Mouse (Mus musculus): Measurements from ENCODE around the gene Primpol. TPM values are rescaled to one million over a fixed set of nuclear protein-coding genes. Genes with fewer than 3 reads are reported as not detected.
A peak's percentile ranks its signal among the peaks of the same experiment; 100 is the strongest.

Primpol gene
- polyA plus RNA-seq, 1 experiment from 2014 or later, result 9.5 TPM

- peaks cover 16% of the 10 kb centered on the region for H3K36me3 ChIP-seq (ENCODE audit: control insufficient read depth, insufficient read depth)
- H3K4me2 ChIP-seq (ENCODE audit: low read depth, low read length), result no peak overlapping the region
- WGBS, result 89% methylated on average over 1 of the region's 1 CpGs
- H3K27me3 ChIP-seq (ENCODE audit: control insufficient read depth, insufficient read depth, low read length), result no peaks in the 10 kb centered on the region
- H3K27ac ChIP-seq (ENCODE audit: low read length), result no peak overlapping the region
- H3K4me1 ChIP-seq (ENCODE audit: control insufficient read depth, insufficient read depth, low read length), result peaks cover 8% of the 10 kb centered on the region
- H3K9me3 ChIP-seq (replicated peaks; ENCODE audit: control insufficient read depth, low read length), result no peaks in the 10 kb centered on the region
- ATAC-seq (replicated peaks; ENCODE audit: extremely low read depth, insufficient read depth, low FRiP score), result no peak
- H3K9ac ChIP-seq (ENCODE audit: low read length), result no peak overlapping the region
- H3K4me3 ChIP-seq (ENCODE audit: low read length), result no peak overlapping the region
These were observed 11.6 kb upstream of the Primpol start for GRCm38 (mm10) chr8:46628645-46629044.

- H3K4me3 ChIP-seq (ENCODE audit: low read length), result no peak overlapping the region
- H3K4me1 ChIP-seq (ENCODE audit: control insufficient read depth, insufficient read depth, low read length), result peaks cover 8% of the 10 kb centered on the region
- H3K27ac ChIP-seq (ENCODE audit: low read length), result no peak overlapping the region
- H3K9me3 ChIP-seq (replicated peaks; ENCODE audit: control insufficient read depth, low read length), result no peaks in the 10 kb centered on the region
- H3K9ac ChIP-seq (ENCODE audit: low read length), result no peak overlapping the region
- 72% methylated on average over 7 of the region's 7 CpGs for WGBS
- H3K27me3 ChIP-seq (ENCODE audit: control insufficient read depth, insufficient read depth, low read length), result no peaks in the 10 kb centered on the region
- ATAC-seq (replicated peaks; ENCODE audit: extremely low read depth, insufficient read depth, low FRiP score), result no peak
- H3K36me3 ChIP-seq (ENCODE audit: control insufficient read depth, insufficient read depth), result peaks cover 10% of the 10 kb centered on the region
- H3K4me2 ChIP-seq (ENCODE audit: low read depth, low read length), result no peak overlapping the region
These were observed 10.9 kb upstream of the Primpol start for GRCm38 (mm10) chr8:46627881-46628280.

GRCm38 (mm10) chr8:46626642-46627041 lies 9.6 kb upstream of the Primpol start:
- no peaks in the 10 kb centered on the region for H3K27me3 ChIP-seq (ENCODE audit: control insufficient read depth, insufficient read depth, low read length)
- no peak overlapping the region for H3K4me2 ChIP-seq (ENCODE audit: low read depth, low read length)
- no peak for ATAC-seq (replicated peaks; ENCODE audit: extremely low read depth, insufficient read depth, low FRiP score)
- peaks cover 8% of the 10 kb centered on the region for H3K4me1 ChIP-seq (ENCODE audit: control insufficient read depth, insufficient read depth, low read length)
- no peak overlapping the region for H3K9ac ChIP-seq (ENCODE audit: low read length)
- H3K36me3 ChIP-seq (ENCODE audit: control insufficient read depth, insufficient read depth), result peaks cover 5% of the 10 kb centered on the region; the same call in 1 of the 2 replicates
- H3K4me3 ChIP-seq (ENCODE audit: low read length), result no peak overlapping the region
- H3K27ac ChIP-seq (ENCODE audit: low read length), result no peak overlapping the region
- 93% methylated on average over 5 of the region's 5 CpGs for WGBS
- no peaks in the 10 kb centered on the region for H3K9me3 ChIP-seq (replicated peaks; ENCODE audit: control insufficient read depth, low read length)

- H3K36me3 ChIP-seq (ENCODE audit: control insufficient read depth, insufficient read depth), result peaks cover 1% of the 10 kb centered on the region; the same call in 1 of the 2 replicates
- no peak for ATAC-seq (replicated peaks; ENCODE audit: extremely low read depth, insufficient read depth, low FRiP score)
- no peak overlapping the region for H3K4me2 ChIP-seq (ENCODE audit: low read depth, low read length)
- H3K9me3 ChIP-seq (replicated peaks; ENCODE audit: control insufficient read depth, low read length), result no peaks in the 10 kb centered on the region
- no peaks in the 10 kb centered on the region for H3K27me3 ChIP-seq (ENCODE audit: control insufficient read depth, insufficient read depth, low read length)
- peak overlapping the region; percentile 31; the same call in 1 of the 2 replicates for H3K27ac ChIP-seq (ENCODE audit: low read length)
- H3K4me1 ChIP-seq (ENCODE audit: control insufficient read depth, insufficient read depth, low read length), result peaks cover 8% of the 10 kb centered on the region
- no peak overlapping the region for H3K9ac ChIP-seq (ENCODE audit: low read length)
- H3K4me3 ChIP-seq (ENCODE audit: low read length), result no peak overlapping the region
- WGBS, result 40% methylated on average over 1 of the region's 1 CpGs
These were observed 8.2 kb upstream of the Primpol start for GRCm38 (mm10) chr8:46625166-46625565.

- no peak overlapping the region for H3K4me3 ChIP-seq (ENCODE audit: low read length)
- H3K9ac ChIP-seq (ENCODE audit: low read length), result no peak overlapping the region
- 67% methylated on average over 9 of the region's 9 CpGs for WGBS
- H3K36me3 ChIP-seq (ENCODE audit: control insufficient read depth, insufficient read depth), result no peaks in the 10 kb centered on the region
- H3K27ac ChIP-seq (ENCODE audit: low read length), result peak overlapping the region; percentile 32; the same call in 1 of the 2 replicates
- ATAC-seq (replicated peaks; ENCODE audit: extremely low read depth, insufficient read depth, low FRiP score), result 0 out of 2 replicates have a peak, but pooled peaks have one; percentile 7
- H3K4me2 ChIP-seq (ENCODE audit: low read depth, low read length), result no peak overlapping the region
- H3K9me3 ChIP-seq (replicated peaks; ENCODE audit: control insufficient read depth, low read length), result no peaks in the 10 kb centered on the region
- H3K27me3 ChIP-seq (ENCODE audit: control insufficient read depth, insufficient read depth, low read length), result no peaks in the 10 kb centered on the region
- peaks cover 23% of the 10 kb centered on the region for H3K4me1 ChIP-seq (ENCODE audit: control insufficient read depth, insufficient read depth, low read length)
These were observed 5.6 kb upstream of the Primpol start for GRCm38 (mm10) chr8:46622446-46623270.

GRCm38 (mm10) chr8:46618639-46619320 lies 1.8 kb upstream of the Primpol start:
- Histone ChIP-seq H3K4me3 (ENCODE audit: low read length) (peak overlapping the region; percentile 93), H3K4me2 (ENCODE audit: low read depth, low read length) (peak overlapping the region; percentile 97), H3K36me3 (ENCODE audit: control insufficient read depth, insufficient read depth) (no peaks in the 10 kb centered on the region), H3K27me3 (ENCODE audit: control insufficient read depth, insufficient read depth, low read length) (no peaks in the 10 kb centered on the region), H3K27ac (ENCODE audit: low read length) (peak overlapping the region; percentile 85), H3K9me3 (replicated peaks; ENCODE audit: control insufficient read depth, low read length) (no peaks in the 10 kb centered on the region), H3K9ac (ENCODE audit: low read length) (peak overlapping the region; percentile 92), H3K4me1 (ENCODE audit: control insufficient read depth, insufficient read depth, low read length) (peaks cover 22% of the 10 kb centered on the region)
- 13% methylated on average over 10 of the region's 10 CpGs for WGBS
- ATAC-seq (replicated peaks; ENCODE audit: extremely low read depth, insufficient read depth, low FRiP score), result no peak

- no peaks in the 10 kb centered on the region for H3K27me3 ChIP-seq (ENCODE audit: control insufficient read depth, insufficient read depth, low read length)
- peak overlapping the region; percentile 92 for H3K9ac ChIP-seq (ENCODE audit: low read length)
- no peak; the same call in 1 of the 2 replicates for ATAC-seq (replicated peaks; ENCODE audit: extremely low read depth, insufficient read depth, low FRiP score)
- under 1% methylated on average over 38 of the region's 38 CpGs for WGBS
- peaks cover 27% of the 10 kb centered on the region for H3K4me1 ChIP-seq (ENCODE audit: control insufficient read depth, insufficient read depth, low read length)
- peak overlapping the region; percentile 93 for H3K4me3 ChIP-seq (ENCODE audit: low read length)
- no peaks in the 10 kb centered on the region for H3K36me3 ChIP-seq (ENCODE audit: control insufficient read depth, insufficient read depth)
- H3K4me2 ChIP-seq (ENCODE audit: low read depth, low read length), result peak overlapping the region; percentile 97
- H3K27ac ChIP-seq (ENCODE audit: low read length), result peak overlapping the region; percentile 85
- no peaks in the 10 kb centered on the region for H3K9me3 ChIP-seq (replicated peaks; ENCODE audit: control insufficient read depth, low read length)
These were observed 943 bp upstream of the Primpol start for GRCm38 (mm10) chr8:46617690-46618620.

GRCm38 (mm10) chr8:46615936-46616335 lies 1.1 kb downstream of the Primpol start:
- ATAC-seq (replicated peaks; ENCODE audit: extremely low read depth, insufficient read depth, low FRiP score), result no peak
- no peak overlapping the region for H3K4me3 ChIP-seq (ENCODE audit: low read length)
- 64% methylated on average over 8 of the region's 8 CpGs for WGBS

More at GRCm38 (mm10) chr8:46615936-46616335, 1.1 kb downstream of the Primpol start:
- Histone ChIP-seq H3K9me3 (replicated peaks; ENCODE audit: control insufficient read depth, low read length) (no peaks in the 10 kb centered on the region), H3K4me1 (ENCODE audit: control insufficient read depth, insufficient read depth, low read length) (peaks cover 27% of the 10 kb centered on the region), H3K27ac (ENCODE audit: low read length) (peak overlapping the region; percentile 85), H3K4me2 (ENCODE audit: low read depth, low read length) (peak overlapping the region; percentile 97), H3K36me3 (ENCODE audit: control insufficient read depth, insufficient read depth) (no peaks in the 10 kb centered on the region), H3K9ac (ENCODE audit: low read length) (no peak overlapping the region), H3K27me3 (ENCODE audit: control insufficient read depth, insufficient read depth, low read length) (no peaks in the 10 kb centered on the region)
